Mouse (Mus musculus): ENCODE results near the gene Hoxd9. TPM values are rescaled to one million over a fixed set of nuclear protein-coding genes. Genes with fewer than 3 reads are reported as not detected.

Hoxd9 gene
- polyA plus RNA-seq, 1 experiment from 2014 or later, result not detected

- Histone ChIP-seq H3K36me3 (ENCODE audit: control insufficient read depth, insufficient read depth, low read length) (no peaks in the 10 kb centered on the region), H3K4me1 (ENCODE audit: control insufficient read depth, insufficient read depth, low read length) (no peaks in the 10 kb centered on the region), H3K9ac (replicated peaks; ENCODE audit: low read length) (no peak overlapping the region), H3K27me3 (ENCODE audit: control insufficient read depth, insufficient read depth, low read length) (peaks cover 99% of the 10 kb centered on the region), H3K4me3 (replicated peaks; ENCODE audit: low read depth, low read length) (peak overlapping the region; percentile 25), H3K9me3 (ENCODE audit: control insufficient read depth, low read length) (no peaks in the 10 kb centered on the region), H3K4me2 (ENCODE audit: low read length) (peak overlapping the region; percentile 47), H3K27ac (replicated peaks; ENCODE audit: low read depth, low read length) (no peak overlapping the region)
- no peak for DNase-seq
- ATAC-seq (ENCODE audit: low FRiP score, low TSS enrichment), result 0 out of 2 replicates have a peak, but pooled peaks have one; percentile 14
- under 1% methylated on average over 84 of the region's 86 CpGs for WGBS
Measured at GRCm38 (mm10) chr2:74698201-74699052, 900 bp downstream of the Hoxd9 start.

DNA sequence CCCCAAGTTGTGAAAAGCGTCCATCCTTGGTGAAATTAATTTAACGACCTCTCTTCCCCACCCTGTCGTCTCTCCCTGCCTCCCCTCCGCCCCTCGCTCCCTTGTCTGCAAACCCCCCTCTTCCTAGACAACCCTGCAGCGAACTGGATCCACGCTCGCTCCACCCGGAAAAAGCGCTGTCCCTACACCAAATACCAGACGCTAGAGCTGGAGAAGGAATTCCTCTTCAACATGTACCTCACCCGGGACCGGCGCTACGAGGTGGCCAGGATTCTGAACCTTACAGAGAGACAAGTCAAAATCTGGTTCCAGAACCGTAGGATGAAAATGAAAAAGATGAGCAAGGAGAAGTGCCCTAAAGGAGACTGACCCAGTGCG is 1.5 kb downstream of the Hoxd9 start:
- no peak overlapping the region for H3K27ac ChIP-seq (replicated peaks; ENCODE audit: low read depth, low read length)
- no peak overlapping the region for H3K9ac ChIP-seq (replicated peaks; ENCODE audit: low read length)
- no peaks in the 10 kb centered on the region for H3K36me3 ChIP-seq (ENCODE audit: control insufficient read depth, insufficient read depth, low read length)
- H3K4me3 ChIP-seq (replicated peaks; ENCODE audit: low read depth, low read length), result no peak overlapping the region
- H3K27me3 ChIP-seq (ENCODE audit: control insufficient read depth, insufficient read depth, low read length), result peaks cover 99% of the 10 kb centered on the region
- no peak overlapping the region for H3K4me2 ChIP-seq (ENCODE audit: low read length)
- no peak for DNase-seq
- WGBS, result 2% methylated on average over 17 of the region's 17 CpGs
- no peaks in the 10 kb centered on the region for H3K9me3 ChIP-seq (ENCODE audit: control insufficient read depth, low read length)
- H3K4me1 ChIP-seq (ENCODE audit: control insufficient read depth, insufficient read depth, low read length), result no peaks in the 10 kb centered on the region
- ATAC-seq (ENCODE audit: low FRiP score, low TSS enrichment), result no peak

GRCm38 (mm10) chr2:74699664-74700545 is 2.4 kb downstream of the Hoxd9 start:
- Histone ChIP-seq H3K9ac (replicated peaks; ENCODE audit: low read length) (no peak overlapping the region), H3K4me3 (replicated peaks; ENCODE audit: low read depth, low read length) (no peak overlapping the region), H3K9me3 (ENCODE audit: control insufficient read depth, low read length) (no peaks in the 10 kb centered on the region), H3K27ac (replicated peaks; ENCODE audit: low read depth, low read length) (no peak overlapping the region), H3K4me2 (ENCODE audit: low read length) (no peak overlapping the region), H3K36me3 (ENCODE audit: control insufficient read depth, insufficient read depth, low read length) (no peaks in the 10 kb centered on the region), H3K27me3 (ENCODE audit: control insufficient read depth, insufficient read depth, low read length) (peaks cover 99% of the 10 kb centered on the region), H3K4me1 (ENCODE audit: control insufficient read depth, insufficient read depth, low read length) (no peaks in the 10 kb centered on the region)
- 3% methylated on average over 23 of the region's 23 CpGs for WGBS
- no peak for ATAC-seq (ENCODE audit: low FRiP score, low TSS enrichment)
- no peak for DNase-seq

DNA sequence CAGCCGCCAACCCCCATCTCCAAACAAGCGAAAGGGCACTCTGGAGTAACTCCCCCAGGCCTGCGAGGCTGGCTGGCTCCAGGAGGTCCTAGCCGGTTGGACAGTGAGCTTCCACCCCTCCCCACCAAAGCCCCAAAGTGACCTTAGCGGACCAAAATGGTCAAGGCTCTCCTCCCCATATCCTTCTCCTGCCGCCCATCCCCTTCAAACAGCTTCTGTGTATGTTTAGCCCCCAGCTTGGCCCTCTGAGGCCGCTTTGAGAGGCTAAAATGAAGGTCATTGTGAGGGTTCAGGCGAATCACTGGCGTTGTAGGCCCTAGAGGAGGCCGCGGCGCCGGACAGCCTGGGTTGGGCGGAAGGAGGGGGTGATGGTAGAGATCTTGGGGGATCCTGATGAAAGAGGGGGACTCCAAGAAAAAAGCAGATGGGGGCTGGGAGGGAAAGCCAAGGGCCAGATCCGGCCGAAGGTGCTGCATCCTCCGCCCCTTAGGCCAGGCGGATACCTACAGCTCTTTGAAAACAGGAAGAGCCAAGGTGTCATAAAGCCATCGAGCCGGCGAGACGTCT is 3.1 kb downstream of the Hoxd9 start:
- Histone ChIP-seq H3K27me3 (ENCODE audit: control insufficient read depth, insufficient read depth, low read length) (peaks cover 96% of the 10 kb centered on the region), H3K4me1 (ENCODE audit: control insufficient read depth, insufficient read depth, low read length) (no peaks in the 10 kb centered on the region), H3K4me2 (ENCODE audit: low read length) (no peak overlapping the region), H3K27ac (replicated peaks; ENCODE audit: low read depth, low read length) (no peak overlapping the region), H3K36me3 (ENCODE audit: control insufficient read depth, insufficient read depth, low read length) (no peaks in the 10 kb centered on the region), H3K9me3 (ENCODE audit: control insufficient read depth, low read length) (no peaks in the 10 kb centered on the region), H3K9ac (replicated peaks; ENCODE audit: low read length) (no peak overlapping the region), H3K4me3 (replicated peaks; ENCODE audit: low read depth, low read length) (no peak overlapping the region)
- WGBS, result 1% methylated on average over 22 of the region's 22 CpGs
- no peak for DNase-seq
- no peak for ATAC-seq (ENCODE audit: low FRiP score, low TSS enrichment)

GRCm38 (mm10) chr2:74701949-74702819 is 4.7 kb downstream of the Hoxd9 start:
- no peak overlapping the region for H3K9ac ChIP-seq (replicated peaks; ENCODE audit: low read length)
- H3K4me2 ChIP-seq (ENCODE audit: low read length), result no peak overlapping the region
- peaks cover 95% of the 10 kb centered on the region for H3K27me3 ChIP-seq (ENCODE audit: control insufficient read depth, insufficient read depth, low read length)
- DNase-seq, result peak; percentile 94
- no peak overlapping the region for H3K4me3 ChIP-seq (replicated peaks; ENCODE audit: low read depth, low read length)
- ATAC-seq (ENCODE audit: low FRiP score, low TSS enrichment), result no peak
- H3K36me3 ChIP-seq (ENCODE audit: control insufficient read depth, insufficient read depth, low read length), result no peaks in the 10 kb centered on the region
- WGBS, result 12% methylated on average over 17 of the region's 17 CpGs
- no peaks in the 10 kb centered on the region for H3K4me1 ChIP-seq (ENCODE audit: control insufficient read depth, insufficient read depth, low read length)
- H3K27ac ChIP-seq (replicated peaks; ENCODE audit: low read depth, low read length), result no peak overlapping the region
- no peaks in the 10 kb centered on the region for H3K9me3 ChIP-seq (ENCODE audit: control insufficient read depth, low read length)

GRCm38 (mm10) chr2:74702820-74703219 is 5.3 kb downstream of the Hoxd9 start:
- Histone ChIP-seq H3K27ac (replicated peaks; ENCODE audit: low read depth, low read length) (no peak overlapping the region), H3K27me3 (ENCODE audit: control insufficient read depth, insufficient read depth, low read length) (peaks cover 95% of the 10 kb centered on the region), H3K9ac (replicated peaks; ENCODE audit: low read length) (no peak overlapping the region), H3K36me3 (ENCODE audit: control insufficient read depth, insufficient read depth, low read length) (no peaks in the 10 kb centered on the region), H3K9me3 (ENCODE audit: control insufficient read depth, low read length) (no peaks in the 10 kb centered on the region), H3K4me3 (replicated peaks; ENCODE audit: low read depth, low read length) (no peak overlapping the region), H3K4me1 (ENCODE audit: control insufficient read depth, insufficient read depth, low read length) (no peaks in the 10 kb centered on the region), H3K4me2 (ENCODE audit: low read length) (no peak overlapping the region)
- no peak for DNase-seq
- ATAC-seq (ENCODE audit: low FRiP score, low TSS enrichment), result no peak
- WGBS, result 10% methylated on average over 6 of the region's 6 CpGs

DNA sequence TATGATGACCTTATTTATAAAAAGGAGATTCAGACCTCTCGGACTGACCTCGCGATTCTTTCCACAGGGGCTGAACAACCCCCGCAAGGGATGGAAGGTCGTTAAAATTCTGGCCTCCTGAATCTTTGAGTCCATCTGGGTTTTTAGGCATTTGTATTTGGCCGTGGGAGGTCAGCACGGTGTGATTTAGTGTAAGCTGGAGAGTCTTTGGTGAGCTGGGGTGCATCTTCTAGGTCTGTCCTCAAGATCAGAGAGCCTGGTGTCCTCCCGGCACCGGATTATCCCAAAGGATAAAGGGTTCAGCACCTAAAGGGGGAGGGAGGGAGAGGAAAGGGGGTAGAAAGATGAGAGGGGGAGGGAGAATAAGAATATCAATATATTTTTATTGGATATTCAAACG is 5.8 kb downstream of the Hoxd9 start:
- Histone ChIP-seq H3K4me3 (replicated peaks; ENCODE audit: low read depth, low read length) (no peak overlapping the region), H3K4me2 (ENCODE audit: low read length) (no peak overlapping the region), H3K9ac (replicated peaks; ENCODE audit: low read length) (no peak overlapping the region), H3K27me3 (ENCODE audit: control insufficient read depth, insufficient read depth, low read length) (peaks cover 95% of the 10 kb centered on the region), H3K9me3 (ENCODE audit: control insufficient read depth, low read length) (no peaks in the 10 kb centered on the region), H3K36me3 (ENCODE audit: control insufficient read depth, insufficient read depth, low read length) (no peaks in the 10 kb centered on the region), H3K4me1 (ENCODE audit: control insufficient read depth, insufficient read depth, low read length) (no peaks in the 10 kb centered on the region), H3K27ac (replicated peaks; ENCODE audit: low read depth, low read length) (no peak overlapping the region)
- no peak for DNase-seq
- no peak for ATAC-seq (ENCODE audit: low FRiP score, low TSS enrichment)
- WGBS, result 3% methylated on average over 10 of the region's 10 CpGs

All from midbrain, embryonic 14.5 days (tissue).